Mouse (Mus musculus) lung, adult 2 months (tissue): ENCODE measurements around the gene Noto.

Experiments
- CTCF ChIP-seq: fragments of 200-500 bp; IDR thresholded peaks from 2 replicates; pipeline ENCODE4 v1.5.1; 2011; ENCODE audit warnings: mild to moderate bottlenecking, low read length, control low read depth; ENCODE audit not compliant: insufficient read depth
- POLR2A ChIP-seq: fragments of 200-500 bp; IDR thresholded peaks from 2 replicates; pipeline ENCODE4 v1.6.1; 2011; ENCODE audit warnings: low read depth, mild to moderate bottlenecking, control low read depth, low read length, borderline replicate concordance; ENCODE audit errors: extremely low read depth

- no peak for TF ChIP-seq POLR2A
- no peak for TF ChIP-seq CTCF
Measured at GRCm38 (mm10) chr6:85373951-85374733, 49.5 kb upstream of the Noto start, which contains the start of gene Rab11fip5.
